Mouse (Mus musculus) lung, adult 2 months (tissue): Measurements from ENCODE around the gene Selenon. TPM values are rescaled to one million over a fixed set of nuclear protein-coding genes. Genes with fewer than 3 reads are reported as not detected.

ENCODE experiments used
- DNase-seq: peaks from one replicate; pipeline ENCODE4 v3.0.0; 2022
- H3K4me1 ChIP-seq: fragments of 200-500 bp; 2 replicates; pipeline ENCODE4 v1.6.1; 2011; ENCODE audit warnings: low read length; ENCODE audit not compliant: control insufficient read depth, insufficient read depth
- H3K4me3 ChIP-seq: fragments of 200-500 bp; replicated peaks from 2 replicates; pipeline ENCODE3; 2011; ENCODE audit warnings: low read depth, mild to moderate bottlenecking, control low read depth, low read length; ENCODE audit errors: extremely low read depth
- CTCF ChIP-seq: fragments of 200-500 bp; IDR thresholded peaks from 2 replicates; pipeline ENCODE4 v1.5.1; 2011; ENCODE audit warnings: mild to moderate bottlenecking, low read length, control low read depth; ENCODE audit not compliant: insufficient read depth
- POLR2A ChIP-seq: fragments of 200-500 bp; IDR thresholded peaks from 2 replicates; pipeline ENCODE4 v1.6.1; 2011; ENCODE audit warnings: low read depth, mild to moderate bottlenecking, control low read depth, low read length, borderline replicate concordance; ENCODE audit errors: extremely low read depth
- WGBS: fragments of 180-500 bp; shearing (Covaris S2); methylation state at CpG from one replicate; pipeline ENCODE4 v1.1.7; 2018; 5-methylcytosine and 5-hydroxymethylcytosine counted together
- polyA plus RNA-seq: library from polyadenylated mRNA; depleted of rRNA; stranded (reverse); fragments of >200 nt; gene quantifications from 2 replicates; pipeline ENCODE4 v1.2.3, GENCODE M21; 2012; rRNA removed

Selenon gene
- polyA plus RNA-seq, 1 experiment = 36.2 TPM

DNA sequence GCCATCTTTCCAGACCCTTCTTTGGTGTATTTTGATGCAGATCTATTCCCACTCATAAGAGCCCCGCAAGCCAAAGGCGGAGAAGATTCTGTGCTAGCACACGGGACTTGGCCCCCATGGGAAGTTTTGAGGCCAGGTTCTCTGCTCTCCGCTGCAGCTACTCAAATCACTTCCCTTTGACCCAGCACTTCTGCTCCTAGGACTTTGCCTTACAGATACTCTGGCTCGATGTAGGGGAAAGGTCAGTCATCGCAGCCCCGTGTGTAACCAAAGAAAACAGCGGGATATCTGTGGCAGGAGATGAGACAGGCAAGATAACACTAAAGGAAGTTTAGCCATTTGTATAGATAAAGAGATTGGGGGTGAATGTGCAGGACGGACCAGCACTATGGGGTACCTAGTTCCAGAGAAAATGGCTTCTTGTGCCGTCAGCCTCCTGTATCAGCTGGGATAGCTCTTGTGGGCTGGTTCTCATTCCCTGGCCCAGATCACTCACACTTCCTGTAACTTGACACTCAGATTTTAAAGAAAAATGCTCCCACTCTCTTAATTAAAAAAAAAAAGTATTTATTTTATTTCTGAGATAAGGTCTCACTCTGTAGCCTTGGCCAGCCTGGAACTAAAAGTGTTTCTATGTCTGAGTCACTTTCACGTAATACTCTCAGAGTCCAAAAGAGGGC lies 61.8 kb downstream of the Selenon start:
- DNase-seq = no peak
- Histone ChIP-seq H3K4me1 (peaks cover 9% of the 10 kb centered on the region), H3K4me3 (no peak overlapping the region)
- TF ChIP-seq CTCF (no peak), POLR2A (no peak)
- 56% methylated on average over 11 of the region's 11 CpGs for WGBS

DNA sequence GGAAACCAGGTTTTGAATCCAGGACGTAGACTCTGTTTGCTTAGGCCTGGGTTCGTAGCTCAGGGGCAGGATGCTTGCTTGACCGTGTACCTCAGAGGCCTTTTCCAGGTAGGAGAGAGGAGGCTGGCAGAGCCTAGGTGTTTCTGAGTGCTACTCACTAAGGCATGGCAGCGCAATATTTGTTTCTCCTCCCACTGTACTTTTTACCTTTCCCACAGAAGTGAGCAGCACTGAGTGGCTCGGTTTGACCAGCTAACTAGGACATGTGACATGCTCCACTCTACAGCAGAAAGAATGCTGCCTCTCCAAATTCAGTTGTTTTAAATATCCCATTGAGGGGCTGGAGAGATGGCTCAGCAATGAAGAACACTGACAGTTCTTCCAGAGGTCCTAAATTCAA lies 63.8 kb downstream of the Selenon start:
- WGBS = 78% methylated on average over 5 of the region's 5 CpGs
- DNase-seq = no peak
- H3K4me3 ChIP-seq = no peak overlapping the region
- peaks cover 4% of the 10 kb centered on the region for H3K4me1 ChIP-seq
- peak; percentile 22; the same call in 1 of the 2 replicates for TF ChIP-seq POLR2A
- no peak for TF ChIP-seq CTCF

Other genes starting within 250 kb of the Selenon start
- gene Trim63, start 237.0 kb downstream of the Selenon start, polyA plus RNA-seq = 2.0 and 4.6 TPM in 2 replicates
- gene Slc30a2, start 209.0 kb downstream of the Selenon start, polyA plus RNA-seq = 0.41 and 0.51 TPM in 2 replicates
- gene Extl1, start 168.3 kb downstream of the Selenon start, polyA plus RNA-seq = 1.9 and 3.7 TPM in 2 replicates
- 35.6 and 41.0 TPM in 2 replicates for gene Pafah2, start 155.8 kb downstream of the Selenon start, polyA plus RNA-seq
- 18.8 and 38.6 TPM in 2 replicates for gene Stmn1, start 83.8 kb downstream of the Selenon start, polyA plus RNA-seq
- gene Paqr7, start 55.5 kb downstream of the Selenon start, polyA plus RNA-seq = 146 and 205 TPM in 2 replicates
- gene Aunip, start 41.2 kb downstream of the Selenon start, polyA plus RNA-seq = not detected in 2 replicates
- gene Mtfr1l, start 16.8 kb downstream of the Selenon start, polyA plus RNA-seq = 115 and 169 TPM in 2 replicates
- 14.5 and 15.7 TPM in 2 replicates for gene Man1c1, start 152.1 kb upstream of the Selenon start, polyA plus RNA-seq
- 23.3 and 30.6 TPM in 2 replicates for gene Ldlrap1, start 215.9 kb upstream of the Selenon start, polyA plus RNA-seq